Mouse (Mus musculus) adrenal gland, postnatal 14 days (tissue): ENCODE measurements around the gene Flot1. TPM values are rescaled to one million over a fixed set of nuclear protein-coding genes. Genes with fewer than 3 reads are reported as not detected.
A peak's percentile ranks its signal among the peaks of the same experiment; 100 is the strongest.

Source experiments
- DNase-seq: peaks from one replicate; pipeline ENCODE4 v3.0.0; 2021; ENCODE audit warnings: mixed read lengths
- long read RNA-seq, 2 experiments: library from polyadenylated mRNA; stranded (forward); transcript quantifications; one replicate each; pipeline ENCODE4 v2.0.0; 2021
- total RNA-seq: library from RNA; stranded (reverse); gene quantifications from 2 replicates; pipeline ENCODE4 v1.2.3, GENCODE M21; 2021

Flot1 gene
- 52.4 and 59.5 TPM in 2 replicates for total RNA-seq
- long read RNA-seq, experiment 1, transcript Flot1-201 (13 exons, 1,825 nt) = major isoform, 60 of 84 reads
- long read RNA-seq, experiment 1, partial matches to known transcripts = 17 of 84 reads
- long read RNA-seq, experiment 1, other reads (novel, unspliced or antisense) = 7 of 84 reads
- long read RNA-seq, experiment 2, transcript Flot1-201 (13 exons, 1,825 nt) = major isoform, 48 of 82 reads
- long read RNA-seq, experiment 2, partial matches to known transcripts = 24 of 82 reads
- long read RNA-seq, experiment 2, other reads (novel, unspliced or antisense) = 8 of 82 reads

- DNase-seq = peak; percentile 92
Measured at GRCm38 (mm10) chr17:35822964-35823937, at the start of gene Flot1. Gene Flot1 (plus strand): TSS chr17:35823230.

- peak; percentile 81 for DNase-seq
Measured at GRCm38 (mm10) chr17:35776811-35777609, 46.0 kb upstream of the Flot1 start.

- no peak for DNase-seq
Measured at GRCm38 (mm10) chr17:35778965-35779364, 44.1 kb upstream of the Flot1 start.

GRCm38 (mm10) chr17:35779466-35780205 lies 43.4 kb upstream of the Flot1 start:
- DNase-seq = no peak

GRCm38 (mm10) chr17:35780362-35780761 lies 42.7 kb upstream of the Flot1 start:
- DNase-seq = no peak

GRCm38 (mm10) chr17:35782398-35782797 lies 40.6 kb upstream of the Flot1 start:
- DNase-seq = no peak

GRCm38 (mm10) chr17:35782924-35783323 lies 40.1 kb upstream of the Flot1 start:
- no peak for DNase-seq

GRCm38 (mm10) chr17:35783944-35784343 lies 39.1 kb upstream of the Flot1 start:
- DNase-seq = peak; percentile 26

GRCm38 (mm10) chr17:35785140-35785539 lies 37.9 kb upstream of the Flot1 start:
- no peak for DNase-seq

GRCm38 (mm10) chr17:35787493-35787892 lies 35.5 kb upstream of the Flot1 start:
- no peak for DNase-seq

GRCm38 (mm10) chr17:35788025-35788424 lies 35.0 kb upstream of the Flot1 start:
- no peak for DNase-seq

- DNase-seq = no peak
Measured at GRCm38 (mm10) chr17:35790933-35791332, 32.1 kb upstream of the Flot1 start.

GRCm38 (mm10) chr17:35792837-35793236 lies 30.2 kb upstream of the Flot1 start:
- no peak for DNase-seq

GRCm38 (mm10) chr17:35795099-35795498 lies 27.9 kb upstream of the Flot1 start:
- DNase-seq = no peak

GRCm38 (mm10) chr17:35795656-35796055 lies 27.4 kb upstream of the Flot1 start:
- DNase-seq = no peak

GRCm38 (mm10) chr17:35796835-35797234 lies 26.2 kb upstream of the Flot1 start:
- no peak for DNase-seq

GRCm38 (mm10) chr17:35800905-35801304 lies 22.1 kb upstream of the Flot1 start:
- DNase-seq = no peak

GRCm38 (mm10) chr17:35803020-35803419 lies 20.0 kb upstream of the Flot1 start:
- no peak for DNase-seq

GRCm38 (mm10) chr17:35803858-35804399 lies 19.1 kb upstream of the Flot1 start:
- DNase-seq = no peak

GRCm38 (mm10) chr17:35808073-35808472 lies 15.0 kb upstream of the Flot1 start:
- DNase-seq = peak; percentile 74

- no peak for DNase-seq
Measured at GRCm38 (mm10) chr17:35809395-35809794, 13.6 kb upstream of the Flot1 start.
